Mouse (Mus musculus): ENCODE measurements around the gene Gm20388. TPM values are rescaled to one million over a fixed set of nuclear protein-coding genes. Genes with fewer than 3 reads are reported as not detected.

The Gm20388 gene
- total and polyA plus RNA-seq, 3 experiments = 0.02 to 0.05 TPM; not detected in 1

- TF ChIP-seq GATA1 (IDR thresholded peaks at IDR 0.05; ENCODE audit: borderline replicate concordance, low read length) (no peak), TAL1 (conservative IDR thresholded peaks at IDR 0.05; ENCODE audit: low read depth, low read length) (no peak), GATA2 (IDR thresholded peaks at IDR 0.05; ENCODE audit: borderline replicate concordance, low read depth, low read length) (no peak), CTCF (IDR thresholded peaks at IDR 0.05; ENCODE audit: low read depth, low read length) (no peak)
- peaks cover 35% of the 10 kb centered on the region for H3K27me3 ChIP-seq (ENCODE audit: insufficient read depth, low read length)
- H3K4me1 ChIP-seq (ENCODE audit: insufficient read depth, low read depth, low read length) = no peaks in the 10 kb centered on the region
- no peak overlapping the region for H3K4me3 ChIP-seq (ENCODE audit: low read depth, low read length)
- no peaks in the 10 kb centered on the region for H3K9me3 ChIP-seq (replicated peaks)
- ATAC-seq (ENCODE audit: extremely low read depth, insufficient number of reproducible peaks, low FRiP score, poor library complexity, severe bottlenecking) = no peak
- H3K36me3 ChIP-seq (replicated peaks) = no peaks in the 10 kb centered on the region
- DNase-seq (ENCODE audit: low spot score) = no peak
Observed at GRCm38 (mm10) chr8:123880271-123880670, 3969.6 kb downstream of the Gm20388 start.

- TF ChIP-seq CTCF (IDR thresholded peaks at IDR 0.05; ENCODE audit: low read depth, low read length) (no peak), GATA2 (IDR thresholded peaks at IDR 0.05; ENCODE audit: borderline replicate concordance, low read depth, low read length) (no peak), POLR2AphosphoS5 (IDR thresholded peaks at IDR 0.05; ENCODE audit: insufficient replicate concordance, low read depth, low read length) (no peak), TAL1 (conservative IDR thresholded peaks at IDR 0.05; ENCODE audit: low read depth, low read length) (no peak), GATA1 (IDR thresholded peaks at IDR 0.05; ENCODE audit: borderline replicate concordance, low read length) (no peak)
- no peak for ATAC-seq (ENCODE audit: extremely low read depth, insufficient number of reproducible peaks, low FRiP score, poor library complexity, severe bottlenecking)
- Histone ChIP-seq H3K36me3 (replicated peaks) (no peaks in the 10 kb centered on the region), H3K4me3 (ENCODE audit: low read depth, low read length) (no peak overlapping the region), H3K9me3 (replicated peaks) (no peaks in the 10 kb centered on the region), H3K27me3 (ENCODE audit: insufficient read depth, low read length) (peaks cover 39% of the 10 kb centered on the region), H3K4me1 (ENCODE audit: insufficient read depth, low read depth, low read length) (no peaks in the 10 kb centered on the region)
- DNase-seq (ENCODE audit: low spot score) = no peak
Observed at GRCm38 (mm10) chr8:123880821-123881350, 3970.2 kb downstream of the Gm20388 start.

- Histone ChIP-seq H3K27me3 (ENCODE audit: insufficient read depth, low read length) (peaks cover 46% of the 10 kb centered on the region), H3K4me3 (ENCODE audit: low read depth, low read length) (no peak overlapping the region), H3K9me3 (replicated peaks) (no peaks in the 10 kb centered on the region), H3K36me3 (replicated peaks) (no peaks in the 10 kb centered on the region), H3K4me1 (ENCODE audit: insufficient read depth, low read depth, low read length) (no peaks in the 10 kb centered on the region)
- ATAC-seq (ENCODE audit: extremely low read depth, insufficient number of reproducible peaks, low FRiP score, poor library complexity, severe bottlenecking) = no peak
- no peak for DNase-seq (ENCODE audit: low spot score)
- TF ChIP-seq TAL1 (conservative IDR thresholded peaks at IDR 0.05; ENCODE audit: low read depth, low read length) = no peak
- no peak for TF ChIP-seq CTCF (IDR thresholded peaks at IDR 0.05; ENCODE audit: low read depth, low read length)
- TF ChIP-seq POLR2AphosphoS5 (IDR thresholded peaks at IDR 0.05; ENCODE audit: insufficient replicate concordance, low read depth, low read length) = no peak
- TF ChIP-seq GATA1 (IDR thresholded peaks at IDR 0.05; ENCODE audit: borderline replicate concordance, low read length) = no peak
- TF ChIP-seq GATA2 (IDR thresholded peaks at IDR 0.05; ENCODE audit: borderline replicate concordance, low read depth, low read length) = no peak
Observed at GRCm38 (mm10) chr8:123882412-123882811, 3971.8 kb downstream of the Gm20388 start.

GRCm38 (mm10) chr8:123883094-123883493, 3972.5 kb downstream of the Gm20388 start:
- Histone ChIP-seq H3K4me3 (ENCODE audit: low read depth, low read length) (no peak overlapping the region), H3K27me3 (ENCODE audit: insufficient read depth, low read length) (peaks cover 45% of the 10 kb centered on the region), H3K4me1 (ENCODE audit: insufficient read depth, low read depth, low read length) (no peaks in the 10 kb centered on the region), H3K9me3 (replicated peaks) (no peaks in the 10 kb centered on the region), H3K36me3 (replicated peaks) (no peaks in the 10 kb centered on the region)
- TF ChIP-seq GATA2 (IDR thresholded peaks at IDR 0.05; ENCODE audit: borderline replicate concordance, low read depth, low read length) (no peak), TAL1 (conservative IDR thresholded peaks at IDR 0.05; ENCODE audit: low read depth, low read length) (no peak), CTCF (IDR thresholded peaks at IDR 0.05; ENCODE audit: low read depth, low read length) (no peak), POLR2AphosphoS5 (IDR thresholded peaks at IDR 0.05; ENCODE audit: insufficient replicate concordance, low read depth, low read length) (no peak), GATA1 (IDR thresholded peaks at IDR 0.05; ENCODE audit: borderline replicate concordance, low read length) (no peak)
- no peak for ATAC-seq (ENCODE audit: extremely low read depth, insufficient number of reproducible peaks, low FRiP score, poor library complexity, severe bottlenecking)
- no peak for DNase-seq (ENCODE audit: low spot score)

- Histone ChIP-seq H3K9me3 (replicated peaks) (no peaks in the 10 kb centered on the region), H3K36me3 (replicated peaks) (no peaks in the 10 kb centered on the region), H3K27me3 (ENCODE audit: insufficient read depth, low read length) (peaks cover 42% of the 10 kb centered on the region), H3K4me3 (ENCODE audit: low read depth, low read length) (no peak overlapping the region), H3K4me1 (ENCODE audit: insufficient read depth, low read depth, low read length) (no peaks in the 10 kb centered on the region)
- no peak for ATAC-seq (ENCODE audit: extremely low read depth, insufficient number of reproducible peaks, low FRiP score, poor library complexity, severe bottlenecking)
- TF ChIP-seq CTCF (IDR thresholded peaks at IDR 0.05; ENCODE audit: low read depth, low read length) (no peak), TAL1 (conservative IDR thresholded peaks at IDR 0.05; ENCODE audit: low read depth, low read length) (no peak)
- DNase-seq (ENCODE audit: low spot score) = no peak
Observed at GRCm38 (mm10) chr8:123884721-123885565, 3974.3 kb downstream of the Gm20388 start.

- TF ChIP-seq CTCF (IDR thresholded peaks at IDR 0.05; ENCODE audit: low read depth, low read length) = no peak
- no peak for TF ChIP-seq GATA1 (IDR thresholded peaks at IDR 0.05; ENCODE audit: borderline replicate concordance, low read length)
- no peak for TF ChIP-seq POLR2AphosphoS5 (IDR thresholded peaks at IDR 0.05; ENCODE audit: insufficient replicate concordance, low read depth, low read length)
- TF ChIP-seq TAL1 (conservative IDR thresholded peaks at IDR 0.05; ENCODE audit: low read depth, low read length) = no peak
- no peak for TF ChIP-seq GATA2 (IDR thresholded peaks at IDR 0.05; ENCODE audit: borderline replicate concordance, low read depth, low read length)
- ATAC-seq (ENCODE audit: extremely low read depth, insufficient number of reproducible peaks, low FRiP score, poor library complexity, severe bottlenecking) = no peak
- H3K27me3 ChIP-seq (ENCODE audit: insufficient read depth, low read length) = peaks cover 44% of the 10 kb centered on the region
Observed at GRCm38 (mm10) chr8:123887163-123887562, 3976.5 kb downstream of the Gm20388 start.

More at GRCm38 (mm10) chr8:123887163-123887562, 3976.5 kb downstream of the Gm20388 start:
- no peaks in the 10 kb centered on the region for H3K4me1 ChIP-seq (ENCODE audit: insufficient read depth, low read depth, low read length)
- DNase-seq (ENCODE audit: low spot score) = no peak
- H3K9me3 ChIP-seq (replicated peaks) = no peaks in the 10 kb centered on the region
- no peaks in the 10 kb centered on the region for H3K36me3 ChIP-seq (replicated peaks)
- no peak overlapping the region for H3K4me3 ChIP-seq (ENCODE audit: low read depth, low read length)

All from G1E (cell line).